Mouse (Mus musculus): ENCODE results near the gene Mrrf.
"Not testable (repeated sequence)": the region's sequence is repeated elsewhere in the genome, so short reads cannot be mapped to it uniquely, and the experiment has no call there.

Gene Mrrf

DNA sequence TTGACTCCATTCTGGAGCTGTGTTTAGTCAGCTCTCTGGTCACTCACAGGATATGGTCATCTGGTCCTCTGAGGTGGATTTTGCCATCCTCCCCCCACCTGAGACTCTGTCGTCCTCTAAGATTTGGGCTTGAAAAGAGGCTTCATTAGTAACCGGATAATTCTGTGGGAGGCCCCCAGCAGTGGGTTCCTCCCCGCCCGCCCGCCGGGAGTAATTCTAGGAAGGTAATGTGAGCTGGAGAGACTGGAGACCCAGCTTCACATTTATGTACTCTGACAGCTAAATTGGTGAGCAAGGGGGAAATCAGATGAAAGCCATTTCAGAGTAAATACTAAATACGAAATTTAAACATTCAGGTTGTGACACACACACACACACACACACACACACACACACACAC, 27.6 kb upstream of the Mrrf start:
- Histone ChIP-seq H3K36me3 (ENCODE audit: insufficient read depth, low read length) (no peaks in the 10 kb centered on the region), H3K9me3 (ENCODE audit: low read length) (no peaks in the 10 kb centered on the region)
- no peak for TF ChIP-seq NANOG (IDR thresholded peaks at IDR 0.05; ENCODE audit: borderline replicate concordance, low read length)
- TF ChIP-seq CTCF (conservative IDR thresholded peaks at IDR 0.05; ENCODE audit: low read length), result no peak
- no peak for TF ChIP-seq POU5F1 (IDR thresholded peaks at IDR 0.05; ENCODE audit: borderline replicate concordance, low read length)

DNA sequence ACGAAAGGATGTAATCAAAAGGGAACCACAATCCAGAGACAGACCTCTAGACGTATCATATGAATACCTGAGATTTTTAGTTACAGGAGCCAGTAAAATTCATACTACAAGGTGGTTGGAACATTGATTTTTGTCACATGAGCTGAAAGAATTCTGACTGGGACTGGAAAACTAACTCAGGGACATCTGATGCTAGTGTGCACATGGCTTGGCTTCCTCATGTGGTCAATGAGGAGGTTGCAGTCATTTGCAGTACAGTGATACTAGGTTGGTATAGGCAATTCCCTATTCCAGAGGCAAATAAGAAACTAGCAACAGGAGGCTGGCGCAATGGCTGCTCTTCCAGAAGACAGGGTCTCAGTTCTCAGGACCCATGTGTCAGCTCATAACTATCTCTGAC, 23.6 kb upstream of the Mrrf start:
- TF ChIP-seq CTCF (conservative IDR thresholded peaks at IDR 0.05; ENCODE audit: low read length), result no peak
- no peak for TF ChIP-seq POU5F1 (IDR thresholded peaks at IDR 0.05; ENCODE audit: borderline replicate concordance, low read length)
- TF ChIP-seq NANOG (IDR thresholded peaks at IDR 0.05; ENCODE audit: borderline replicate concordance, low read length), result no peak
- Histone ChIP-seq H3K4me3 (replicated peaks; ENCODE audit: low read length) (no peak overlapping the region), H3K4me1 (replicated peaks; ENCODE audit: low read depth, low read length) (peaks cover 7% of the 10 kb centered on the region), H3K9me3 (ENCODE audit: low read length) (no peaks in the 10 kb centered on the region), H3K36me3 (ENCODE audit: insufficient read depth, low read length) (peaks cover 20% of the 10 kb centered on the region), H3K27me3 (ENCODE audit: insufficient read depth, low read length) (peaks cover 31% of the 10 kb centered on the region)

More for the DNA sequence above, 27.6 kb upstream of the Mrrf start:
- H3K4me1 ChIP-seq (replicated peaks; ENCODE audit: low read depth, low read length), result peaks cover 26% of the 10 kb centered on the region
- H3K27me3 ChIP-seq (ENCODE audit: insufficient read depth, low read length), result peaks cover 70% of the 10 kb centered on the region
- no peak overlapping the region for H3K4me3 ChIP-seq (replicated peaks; ENCODE audit: low read length)

DNA sequence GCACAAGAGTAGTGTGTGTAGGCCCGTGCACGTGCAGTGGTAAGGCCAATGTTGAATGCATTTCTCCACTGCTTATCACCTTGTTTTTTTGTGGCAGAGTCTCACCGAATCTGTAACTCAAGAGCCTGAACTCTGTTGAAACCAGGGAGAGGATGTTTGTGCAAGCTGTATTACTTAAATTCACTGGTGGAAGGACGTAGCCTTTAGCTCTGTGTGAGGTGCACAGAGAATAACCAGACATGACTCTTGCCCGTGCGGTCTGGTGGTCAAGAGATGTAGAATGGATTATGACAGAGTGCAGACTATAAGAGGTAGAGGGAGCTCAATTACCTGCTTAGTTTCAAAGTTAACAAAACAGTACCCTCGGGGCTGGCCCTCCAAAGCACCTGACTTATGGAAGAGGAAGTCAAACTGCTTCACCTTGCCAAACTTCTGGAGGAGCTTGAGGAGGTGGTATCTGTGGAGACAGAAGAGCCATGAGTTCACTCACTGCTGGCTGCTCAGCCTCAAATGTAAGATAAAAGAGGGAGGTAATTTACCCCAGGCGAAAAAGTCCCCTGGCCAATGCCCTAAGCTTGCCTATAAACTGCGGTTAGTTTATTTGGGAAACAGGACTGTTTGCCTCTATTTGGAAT, 9.3 kb upstream of the Mrrf start:
- H3K36me3 ChIP-seq (ENCODE audit: insufficient read depth, low read length), result peaks cover 85% of the 10 kb centered on the region
- H3K4me1 ChIP-seq (replicated peaks; ENCODE audit: low read depth, low read length), result no peaks in the 10 kb centered on the region
- TF ChIP-seq CTCF (conservative IDR thresholded peaks at IDR 0.05; ENCODE audit: low read length) (no peak), NANOG (IDR thresholded peaks at IDR 0.05; ENCODE audit: borderline replicate concordance, low read length) (no peak), POU5F1 (IDR thresholded peaks at IDR 0.05; ENCODE audit: borderline replicate concordance, low read length) (no peak)
- peaks cover 7% of the 10 kb centered on the region for H3K9me3 ChIP-seq (ENCODE audit: low read length)
- no peaks in the 10 kb centered on the region for H3K27me3 ChIP-seq (ENCODE audit: insufficient read depth, low read length)
- H3K4me3 ChIP-seq (replicated peaks; ENCODE audit: low read length), result no peak overlapping the region

DNA sequence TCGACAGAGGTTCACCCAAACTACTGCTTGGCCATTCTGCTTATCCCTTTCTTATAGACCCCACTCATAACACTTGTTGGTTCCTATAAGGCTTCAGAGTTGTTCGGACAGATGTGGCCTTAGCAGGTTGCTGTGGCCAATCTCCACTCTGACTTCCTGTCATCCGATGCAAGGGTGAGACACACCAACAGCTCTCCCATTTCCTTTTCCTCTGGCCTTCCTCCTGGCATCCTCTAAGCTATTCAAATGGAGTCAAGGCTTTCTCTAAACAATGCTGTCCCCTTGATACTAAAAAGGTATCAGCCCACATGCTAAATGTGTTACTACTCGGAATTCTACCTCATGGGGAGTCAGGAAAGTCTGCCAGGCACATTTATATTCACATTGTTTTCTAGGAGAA, 8.2 kb upstream of the Mrrf start:
- Histone ChIP-seq H3K9me3 (ENCODE audit: low read length) (peaks cover 7% of the 10 kb centered on the region), H3K27me3 (ENCODE audit: insufficient read depth, low read length) (no peaks in the 10 kb centered on the region), H3K36me3 (ENCODE audit: insufficient read depth, low read length) (peaks cover 85% of the 10 kb centered on the region), H3K4me1 (replicated peaks; ENCODE audit: low read depth, low read length) (no peaks in the 10 kb centered on the region), H3K4me3 (replicated peaks; ENCODE audit: low read length) (no peak overlapping the region)
- TF ChIP-seq CTCF (conservative IDR thresholded peaks at IDR 0.05; ENCODE audit: low read length) (no peak), NANOG (IDR thresholded peaks at IDR 0.05; ENCODE audit: borderline replicate concordance, low read length) (no peak), POU5F1 (IDR thresholded peaks at IDR 0.05; ENCODE audit: borderline replicate concordance, low read length) (no peak)

DNA sequence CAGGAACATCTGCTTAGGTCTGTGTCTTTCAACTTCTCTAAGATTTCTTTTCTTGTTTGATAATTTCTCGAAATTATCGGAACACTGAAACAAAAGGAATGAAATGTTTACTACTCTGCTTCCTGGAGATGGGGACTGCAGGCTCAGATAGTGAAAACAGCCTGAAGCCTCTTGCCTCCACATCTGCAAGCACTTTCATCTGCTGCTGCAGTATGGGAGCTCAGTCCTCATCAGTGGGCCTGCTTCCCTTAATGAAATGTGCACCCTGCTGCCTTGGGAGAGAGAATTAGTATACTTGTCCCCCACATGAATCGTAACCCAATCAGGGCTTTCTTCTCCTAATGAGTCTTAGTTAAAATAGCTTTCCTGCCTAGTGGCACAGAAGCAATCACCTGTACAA, 7.1 kb upstream of the Mrrf start:
- no peak for TF ChIP-seq NANOG (IDR thresholded peaks at IDR 0.05; ENCODE audit: borderline replicate concordance, low read length)
- TF ChIP-seq CTCF (conservative IDR thresholded peaks at IDR 0.05; ENCODE audit: low read length), result no peak
- no peak for TF ChIP-seq POU5F1 (IDR thresholded peaks at IDR 0.05; ENCODE audit: borderline replicate concordance, low read length)

DNA sequence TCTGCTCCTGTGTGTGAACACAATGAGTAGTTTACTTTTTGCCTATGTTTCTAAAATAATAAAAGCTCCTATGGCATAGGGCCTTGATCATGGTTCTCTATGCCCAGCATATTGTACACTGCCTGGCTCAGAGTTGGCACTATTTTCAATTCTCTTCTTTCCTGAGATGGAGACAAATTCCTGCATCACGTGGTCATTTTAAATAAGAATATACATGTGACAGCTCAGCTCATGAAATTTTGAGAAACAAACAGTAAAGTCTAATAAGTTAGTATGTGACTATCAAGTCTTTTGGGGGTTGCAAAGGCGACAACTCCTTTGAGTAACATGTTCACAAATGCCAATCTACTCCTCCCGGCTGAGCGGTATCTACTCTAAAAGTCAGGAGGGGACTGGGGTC, 302 bp upstream of the Mrrf start:
- TF ChIP-seq NANOG (IDR thresholded peaks at IDR 0.05; ENCODE audit: borderline replicate concordance, low read length), result no peak
- no peak for TF ChIP-seq POU5F1 (IDR thresholded peaks at IDR 0.05; ENCODE audit: borderline replicate concordance, low read length)
- TF ChIP-seq CTCF (conservative IDR thresholded peaks at IDR 0.05; ENCODE audit: low read length), result no peak
- H3K4me1 ChIP-seq (replicated peaks; ENCODE audit: low read depth, low read length), result peaks cover 19% of the 10 kb centered on the region
- peak overlapping the region; percentile 92 for H3K4me3 ChIP-seq (replicated peaks; ENCODE audit: low read length)
- H3K27me3 ChIP-seq (ENCODE audit: insufficient read depth, low read length), result no peaks in the 10 kb centered on the region
- H3K9me3 ChIP-seq (ENCODE audit: low read length), result no peaks in the 10 kb centered on the region
- peaks cover 40% of the 10 kb centered on the region for H3K36me3 ChIP-seq (ENCODE audit: insufficient read depth, low read length)

More for the DNA sequence above, 7.1 kb upstream of the Mrrf start:
- Histone ChIP-seq H3K9me3 (ENCODE audit: low read length) (peaks cover 7% of the 10 kb centered on the region), H3K4me3 (replicated peaks; ENCODE audit: low read length) (no peak overlapping the region), H3K36me3 (ENCODE audit: insufficient read depth, low read length) (peaks cover 88% of the 10 kb centered on the region), H3K27me3 (ENCODE audit: insufficient read depth, low read length) (no peaks in the 10 kb centered on the region), H3K4me1 (replicated peaks; ENCODE audit: low read depth, low read length) (no peaks in the 10 kb centered on the region)

DNA sequence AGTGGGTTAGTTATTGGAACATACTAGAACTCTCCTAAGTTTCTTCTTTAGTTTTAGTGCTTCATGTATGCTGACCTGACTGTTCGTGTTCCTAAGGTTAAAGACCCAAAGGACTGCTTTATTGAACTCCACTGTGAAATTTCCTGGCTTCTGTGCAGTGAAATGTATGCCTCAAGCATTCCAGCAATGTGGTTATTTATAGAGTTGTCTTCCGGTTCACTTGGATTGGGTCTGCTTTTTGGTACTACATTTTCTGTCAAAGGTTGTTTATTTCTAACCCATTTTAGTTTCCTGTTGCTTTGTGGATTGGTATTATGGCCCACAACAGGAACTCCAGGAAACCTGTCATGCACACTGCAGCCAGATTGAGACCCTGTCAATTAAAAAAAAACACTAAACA, 2.9 kb downstream of the Mrrf start:
- TF ChIP-seq POU5F1 (IDR thresholded peaks at IDR 0.05; ENCODE audit: borderline replicate concordance, low read length), result no peak
- TF ChIP-seq NANOG (IDR thresholded peaks at IDR 0.05; ENCODE audit: borderline replicate concordance, low read length), result no peak
- TF ChIP-seq CTCF (conservative IDR thresholded peaks at IDR 0.05; ENCODE audit: low read length), result no peak
- no peaks in the 10 kb centered on the region for H3K9me3 ChIP-seq (ENCODE audit: low read length)
- H3K4me1 ChIP-seq (replicated peaks; ENCODE audit: low read depth, low read length), result peaks cover 24% of the 10 kb centered on the region
- peaks cover 35% of the 10 kb centered on the region for H3K36me3 ChIP-seq (ENCODE audit: insufficient read depth, low read length)
- no peaks in the 10 kb centered on the region for H3K27me3 ChIP-seq (ENCODE audit: insufficient read depth, low read length)
- H3K4me3 ChIP-seq (replicated peaks; ENCODE audit: low read length), result no peak overlapping the region

DNA sequence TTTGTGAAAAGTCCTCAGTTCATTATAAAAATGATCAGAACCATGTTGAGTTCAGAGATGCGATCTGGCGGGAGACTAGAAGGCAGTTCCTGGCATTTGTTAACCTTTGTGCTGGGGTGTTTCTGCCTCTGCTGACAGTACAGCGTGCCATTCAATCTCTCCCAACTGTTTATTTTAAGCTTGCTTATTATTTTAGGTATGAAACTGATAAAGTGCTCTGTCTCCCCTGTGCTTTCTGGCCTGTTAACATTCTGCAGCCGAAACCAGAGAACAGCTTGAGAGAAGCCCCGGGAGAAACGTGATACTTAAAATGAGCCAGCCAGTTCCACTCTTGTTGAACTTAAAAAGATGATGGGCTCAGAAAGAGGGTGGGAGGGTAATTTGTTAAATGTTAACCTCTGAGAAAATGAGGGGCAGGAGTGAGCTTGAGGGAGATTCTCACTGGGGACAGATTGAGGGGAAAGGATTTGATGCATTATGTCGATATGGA, 12.7 kb downstream of the Mrrf start:
- H3K4me3 ChIP-seq (replicated peaks; ENCODE audit: low read length), result no peak overlapping the region
- H3K4me1 ChIP-seq (replicated peaks; ENCODE audit: low read depth, low read length), result no peaks in the 10 kb centered on the region
- no peak for TF ChIP-seq CTCF (conservative IDR thresholded peaks at IDR 0.05; ENCODE audit: low read length)
- TF ChIP-seq POU5F1 (IDR thresholded peaks at IDR 0.05; ENCODE audit: borderline replicate concordance, low read length), result no peak
- TF ChIP-seq NANOG (IDR thresholded peaks at IDR 0.05; ENCODE audit: borderline replicate concordance, low read length), result no peak
- H3K27me3 ChIP-seq (ENCODE audit: insufficient read depth, low read length), result no peaks in the 10 kb centered on the region
- H3K9me3 ChIP-seq (ENCODE audit: low read length), result no peaks in the 10 kb centered on the region
- H3K36me3 ChIP-seq (ENCODE audit: insufficient read depth, low read length), result peaks cover 31% of the 10 kb centered on the region

DNA sequence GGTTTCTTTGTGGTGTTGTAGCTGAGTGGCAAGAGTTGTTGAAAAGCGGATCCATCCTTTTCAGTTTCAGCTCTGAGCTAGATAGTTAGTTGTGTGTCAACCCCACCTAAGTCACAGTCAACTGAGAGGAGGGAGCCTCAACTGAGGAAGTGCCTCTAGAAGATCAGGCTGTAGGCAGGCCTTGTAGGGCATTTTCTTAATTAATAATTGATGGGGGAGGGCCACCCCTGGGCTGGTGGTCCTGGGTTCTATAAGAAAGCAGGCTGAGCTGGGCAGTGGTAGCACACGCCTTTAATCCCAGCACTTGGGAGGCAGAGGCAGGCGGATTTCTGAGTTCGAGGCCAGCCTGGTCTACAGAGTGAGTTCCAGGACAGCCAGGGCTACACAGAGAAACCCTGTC, 16.2 kb downstream of the Mrrf start:
- not testable (repeated sequence) for H3K4me3 ChIP-seq (replicated peaks; ENCODE audit: low read length); H3K27me3 ChIP-seq (ENCODE audit: insufficient read depth, low read length); H3K4me1 ChIP-seq (replicated peaks; ENCODE audit: low read depth, low read length); H3K9me3 ChIP-seq (ENCODE audit: low read length)
- H3K36me3 ChIP-seq (ENCODE audit: insufficient read depth, low read length), result peaks cover 46% of the 10 kb centered on the region
